Mouse (Mus musculus) stomach, postnatal 0 days (tissue): Measurements from ENCODE around the gene Sec31a.

ENCODE experiments used
- CTCF ChIP-seq: IDR thresholded peaks from 2 replicates; pipeline ENCODE4 v1.5.1; 2016; ENCODE audit warnings: antibody characterized with exemption, low read depth, mild to moderate bottlenecking, moderate library complexity
- EP300 ChIP-seq: optimal IDR thresholded peaks from 2 replicates; pipeline ENCODE3; 2016; ENCODE audit warnings: antibody characterized with exemption

DNA sequence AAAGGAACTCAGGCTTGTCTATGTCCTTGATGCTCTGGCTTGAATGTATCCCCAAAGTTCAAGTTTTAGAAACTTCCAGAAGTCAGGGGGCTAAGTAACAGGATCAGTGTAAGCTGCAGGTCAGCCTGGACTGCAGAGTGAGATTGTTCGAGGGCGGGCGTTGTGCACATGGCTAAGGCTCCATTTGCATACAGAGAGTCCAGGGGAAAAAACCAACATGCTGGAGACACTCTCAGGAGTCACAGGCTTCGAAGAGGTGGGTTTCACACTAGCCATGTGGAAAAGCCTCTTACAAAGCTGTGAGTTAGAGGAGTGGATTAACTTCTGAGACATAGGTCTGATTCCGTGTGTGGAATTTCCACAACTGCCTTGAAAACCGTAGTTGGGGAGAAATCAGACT is 73.6 kb downstream of the Sec31a start:
- TF ChIP-seq CTCF (no peak), EP300 (no peak)
